Mouse (Mus musculus) frontal cortex, postnatal 10 days (tissue): Measurements from ENCODE around the gene Fam167b.

ENCODE experiments used
- DNase-seq, 2 experiments: peaks; one replicate each; pipeline ENCODE4 v3.0.0; 2022; ENCODE audit warnings: low spot score in 2 of 2, mixed read lengths in 1 of 2

Fam167b gene

GRCm38 (mm10) chr4:129608426-129609025 is 30.2 kb upstream of the Fam167b start:
- DNase-seq: peak in 1 of 2 experiments; percentile 77

GRCm38 (mm10) chr4:129600233-129601158 is 22.1 kb upstream of the Fam167b start, which contains the start of the genes Eif3i and Tmem234:
TSS of gene Eif3i (minus strand) at chr4:129600648.
TSS of gene Tmem234 (plus strand) at chr4:129600668.
- DNase-seq: peak; percentile 75 to 83

- no peak for DNase-seq
Observed at GRCm38 (mm10) chr4:129588865-129589264, 10.5 kb upstream of the Fam167b start.

DNA sequence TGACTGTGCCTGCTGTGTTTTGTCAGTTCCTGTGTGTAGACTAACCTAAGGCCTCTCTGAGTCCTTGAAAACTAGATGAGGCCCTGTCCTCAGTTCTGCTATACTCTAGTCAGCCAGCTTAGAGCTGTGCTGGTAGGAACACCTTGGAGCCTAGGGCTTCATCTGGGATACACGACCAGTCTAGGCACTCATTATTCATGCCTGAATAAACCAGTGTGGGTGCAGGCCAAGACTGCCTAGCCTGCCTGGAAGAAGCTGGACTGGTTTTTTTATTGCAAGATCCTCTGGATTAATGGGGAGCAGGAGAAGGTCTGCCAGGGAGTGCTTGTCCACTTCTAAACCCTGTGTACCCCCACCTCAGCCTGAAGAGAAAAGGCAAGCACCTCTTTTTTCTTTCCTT is 8.6 kb upstream of the Fam167b start:
- DNase-seq: no peak

DNA sequence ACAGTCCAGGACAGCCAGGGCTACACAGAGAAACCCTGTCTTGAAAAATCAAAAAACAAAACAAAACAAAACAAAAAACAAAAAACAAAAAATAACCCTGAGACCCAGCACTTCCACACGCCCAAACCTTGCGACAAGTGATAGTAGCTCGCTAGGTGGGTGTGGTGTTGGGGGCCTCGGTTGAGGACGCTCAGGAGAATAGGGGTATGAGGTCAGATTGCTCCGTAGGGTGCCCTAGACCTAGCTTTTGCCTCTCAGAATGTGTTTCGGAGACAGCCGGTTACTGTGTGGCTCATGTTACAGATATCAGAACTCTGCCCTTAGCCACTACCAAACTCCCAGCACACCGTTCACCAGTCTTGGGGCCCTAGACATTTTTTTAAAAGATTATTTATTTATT is 7.4 kb upstream of the Fam167b start:
- DNase-seq: no peak

- peak; percentile 69 to 73 for DNase-seq
Observed at GRCm38 (mm10) chr4:129584884-129585608, 6.7 kb upstream of the Fam167b start.

DNA sequence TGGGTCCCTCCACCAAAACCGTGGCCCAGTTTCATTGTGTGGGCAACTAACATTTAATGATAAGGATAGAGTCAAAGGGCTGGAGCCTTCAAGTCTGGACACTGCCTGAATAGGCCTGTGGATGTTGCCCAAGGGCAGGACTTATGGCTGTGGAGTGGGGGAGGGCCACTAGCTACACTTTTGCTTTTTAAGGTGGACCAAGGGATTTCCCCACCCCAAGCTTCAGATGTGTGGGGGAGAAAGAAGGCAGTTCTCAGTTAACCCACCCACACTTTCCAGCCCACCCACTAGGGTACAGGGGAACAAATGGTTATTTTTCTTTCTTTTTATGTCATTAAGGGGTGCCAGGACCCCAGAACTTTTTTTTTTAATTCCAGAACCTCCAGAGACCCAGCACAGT is 6.0 kb upstream of the Fam167b start:
- DNase-seq: no peak

DNA sequence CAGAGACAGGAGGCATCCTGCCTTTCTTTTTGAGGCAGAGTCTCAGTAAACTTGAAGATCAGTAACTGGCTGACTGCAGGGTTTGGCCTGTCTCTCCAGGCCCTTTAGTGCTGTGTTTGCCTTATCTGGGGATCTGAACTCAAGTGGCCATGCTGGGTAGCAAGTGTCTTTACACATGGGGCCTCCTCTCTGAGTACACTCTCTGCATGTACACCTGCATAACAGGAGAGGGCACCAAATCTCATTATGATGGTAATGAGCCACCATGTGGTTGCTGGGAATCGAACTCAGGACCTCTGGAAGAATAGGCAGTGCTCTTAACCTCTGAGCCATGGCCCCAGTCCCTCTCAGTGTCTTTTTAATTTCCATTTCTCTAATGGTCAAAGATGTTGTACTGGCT is 3.9 kb upstream of the Fam167b start:
- DNase-seq: no peak

GRCm38 (mm10) chr4:129580347-129580746 is 2.0 kb upstream of the Fam167b start:
- no peak for DNase-seq

GRCm38 (mm10) chr4:129577688-129578087 is 661 bp downstream of the Fam167b start:
- DNase-seq: no peak

DNA sequence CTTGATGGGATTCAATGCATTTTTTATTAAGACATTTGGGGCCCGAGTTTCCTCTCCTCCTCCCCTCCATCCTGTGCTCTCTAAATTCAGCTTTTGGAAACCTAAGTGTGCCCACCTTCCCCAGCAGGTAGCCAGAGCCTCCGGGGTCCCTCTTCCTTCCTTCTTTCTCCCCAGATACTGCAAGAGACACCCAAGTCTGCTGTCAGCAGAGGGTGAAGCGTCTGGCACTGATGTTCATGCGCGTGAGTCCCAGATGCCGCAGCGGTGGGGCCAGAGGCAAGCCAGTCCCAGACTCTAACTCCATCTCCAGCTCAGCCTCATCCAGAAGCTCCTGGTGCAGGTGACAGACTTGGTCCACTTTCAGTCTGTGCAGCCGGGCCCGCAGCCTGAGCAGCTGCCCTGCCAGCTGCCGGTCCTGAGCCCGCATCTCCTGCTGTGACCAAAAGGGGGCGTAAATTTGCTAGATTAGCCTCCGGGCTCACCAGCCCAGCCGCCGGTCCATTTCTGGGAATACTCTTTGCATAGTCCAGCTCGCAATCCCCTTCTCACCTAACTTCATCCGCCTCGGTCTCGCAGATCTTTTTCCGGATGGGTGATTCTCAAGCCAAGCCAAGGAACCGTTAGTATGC is 1.4 kb downstream of the Fam167b start:
- peak in 1 of 2 experiments; percentile 56 for DNase-seq

DNA sequence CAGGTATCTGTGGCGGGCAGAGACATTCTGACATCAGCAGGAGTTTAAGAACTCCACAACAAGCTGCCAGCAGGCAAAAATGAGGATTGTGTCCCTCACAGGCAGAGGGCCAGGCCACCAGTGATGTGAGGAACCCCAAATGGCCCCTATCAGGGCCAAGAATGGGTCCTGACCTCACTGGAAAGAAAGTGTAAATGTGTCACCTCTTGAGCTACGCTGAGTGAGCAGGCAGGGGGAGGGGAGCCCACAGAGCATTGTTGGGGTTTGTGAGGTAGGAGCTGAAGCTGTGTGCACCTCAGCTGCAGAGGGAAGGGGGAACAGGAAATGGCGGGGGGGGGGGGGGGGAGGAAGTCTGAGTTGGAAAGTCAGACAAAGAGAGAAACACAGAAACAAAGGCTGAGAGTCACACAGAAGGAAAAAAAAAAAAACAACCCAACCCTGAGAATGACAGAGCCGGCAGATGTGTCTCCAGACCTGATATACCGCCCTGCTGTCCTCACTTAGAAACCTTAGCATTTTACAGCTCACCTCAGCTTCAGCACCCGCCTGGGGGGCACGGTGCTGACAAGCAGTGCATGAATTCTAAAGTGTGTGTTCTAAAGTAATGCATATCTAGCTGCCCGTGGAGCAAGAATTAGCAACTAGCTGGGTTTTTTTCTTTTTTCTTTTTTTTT is 3.0 kb downstream of the Fam167b start:
- DNase-seq: no peak

- DNase-seq: no peak
Observed at GRCm38 (mm10) chr4:129573430-129573829, 4.9 kb downstream of the Fam167b start, which contains the start of gene Lck. TSS of gene Lck (minus strand) at chr4:129573641.

DNA sequence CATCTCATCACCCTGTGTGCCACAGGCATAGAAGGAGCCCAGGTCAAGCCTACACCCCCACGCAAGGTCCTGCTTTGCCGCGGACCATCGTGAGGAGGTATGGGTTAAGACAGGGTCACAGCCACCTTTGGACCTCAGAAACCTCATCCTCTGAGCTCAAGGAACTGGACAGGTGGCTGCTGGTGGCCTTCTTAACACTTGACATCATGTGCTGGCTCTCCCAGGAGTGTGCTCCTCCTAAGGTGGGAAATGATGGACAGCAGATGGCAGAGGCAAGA is 5.3 kb downstream of the Fam167b start:
- no peak for DNase-seq

DNA sequence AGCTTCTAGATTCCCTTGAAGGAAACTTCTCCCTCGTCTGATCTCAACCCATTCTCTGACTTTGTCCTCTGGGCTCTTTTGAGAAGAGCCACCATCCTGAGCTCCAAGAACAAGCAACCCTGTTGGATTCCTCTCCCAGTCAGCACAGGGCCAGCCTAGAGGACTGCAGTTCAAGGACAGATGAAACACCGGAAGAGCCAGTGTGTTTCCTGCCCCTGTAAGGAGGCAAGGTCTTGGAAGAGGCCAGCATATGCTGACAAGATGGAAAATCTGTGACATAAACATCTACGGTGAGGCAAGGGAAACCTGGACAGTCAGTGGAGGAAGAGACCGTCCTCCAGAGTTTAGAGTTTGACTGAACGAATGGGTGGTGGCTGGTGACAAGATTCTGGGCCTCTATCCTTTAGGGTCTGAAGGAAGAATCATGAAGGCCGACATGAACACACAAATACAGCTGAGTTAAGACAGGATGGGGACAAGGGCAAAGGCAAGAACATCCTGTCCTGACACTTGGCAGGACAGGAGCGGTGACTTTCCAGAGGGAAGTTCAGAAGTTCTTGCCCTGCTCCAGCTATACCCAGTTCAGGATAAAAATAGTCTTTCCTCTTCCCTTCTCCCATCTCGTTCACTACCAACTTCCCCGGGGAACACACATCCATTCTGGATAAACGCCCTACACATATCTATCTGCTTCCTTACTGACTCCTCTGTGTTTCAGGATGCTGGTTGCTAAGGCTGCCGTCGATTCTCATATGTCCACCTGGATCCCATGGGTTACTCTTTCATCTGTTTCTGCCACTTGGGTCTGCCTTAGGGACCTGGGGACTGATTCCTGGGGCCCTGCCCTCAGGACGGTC is 5.9 kb downstream of the Fam167b start:
- DNase-seq: no peak

DNA sequence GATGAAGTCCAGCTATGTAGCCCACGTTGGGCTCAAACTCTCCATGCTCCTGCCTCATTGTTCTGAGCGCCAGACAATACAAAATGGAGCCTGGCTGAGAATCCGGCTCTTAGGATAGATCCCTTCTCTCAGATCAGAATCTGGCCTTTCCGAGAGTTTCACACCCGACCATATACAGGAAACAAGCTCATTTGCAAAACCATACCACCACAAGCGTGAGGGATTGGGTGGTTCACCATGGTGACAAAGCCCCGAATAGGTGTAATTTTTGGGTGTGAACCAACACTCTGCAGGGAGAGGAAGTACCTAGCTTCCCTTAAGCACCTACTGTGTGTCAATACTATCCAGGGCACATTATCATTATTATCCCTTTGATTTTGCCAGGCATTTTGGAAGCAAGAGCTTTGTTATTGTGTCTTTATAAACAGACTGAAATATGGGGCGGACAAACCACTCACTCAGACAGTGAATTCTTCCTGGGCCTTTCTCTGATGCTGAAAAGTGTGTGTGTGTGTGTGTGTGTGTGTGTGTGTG is 6.7 kb downstream of the Fam167b start:
- no peak for DNase-seq

DNA sequence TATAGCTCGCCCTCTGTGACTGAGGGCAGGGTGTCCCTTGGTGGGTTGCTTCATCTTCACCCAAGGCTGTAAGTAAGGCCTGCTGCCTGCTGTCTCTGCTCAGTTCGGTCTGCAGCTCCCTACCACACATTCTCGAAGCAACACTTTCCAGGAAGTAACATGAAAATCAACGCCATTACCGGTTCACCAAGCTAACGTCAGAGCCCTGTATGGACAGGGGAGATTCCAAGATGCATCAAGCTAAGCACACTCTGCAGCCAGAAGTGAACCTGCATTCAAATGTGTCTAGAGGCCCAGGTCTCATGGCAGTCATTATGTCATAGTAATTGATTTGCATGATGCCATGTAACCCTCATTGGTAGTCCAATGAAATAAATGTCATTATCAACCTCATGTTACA is 8.3 kb downstream of the Fam167b start:
- DNase-seq: no peak

DNA sequence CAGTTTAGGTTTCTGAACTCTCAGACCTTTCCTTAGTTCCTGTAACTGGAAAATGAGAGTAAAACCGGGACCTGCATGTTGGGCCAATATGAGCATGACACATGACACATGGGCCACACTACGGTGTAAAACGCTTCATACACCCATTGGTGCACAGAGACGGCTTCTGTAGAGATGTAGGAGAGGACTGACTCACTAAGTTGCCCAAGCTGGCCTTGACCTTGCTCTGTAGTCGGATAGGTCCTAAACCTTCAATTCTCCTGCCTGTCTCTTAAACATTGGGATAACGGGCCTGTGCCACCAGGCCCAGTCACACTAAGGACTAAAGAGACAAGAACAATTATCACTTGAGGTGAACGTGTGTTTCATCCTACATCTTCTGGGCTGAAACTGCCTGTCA is 10.0 kb downstream of the Fam167b start:
- DNase-seq: no peak

- no peak for DNase-seq
Observed at GRCm38 (mm10) chr4:129565139-129565538, 13.2 kb downstream of the Fam167b start.

DNA sequence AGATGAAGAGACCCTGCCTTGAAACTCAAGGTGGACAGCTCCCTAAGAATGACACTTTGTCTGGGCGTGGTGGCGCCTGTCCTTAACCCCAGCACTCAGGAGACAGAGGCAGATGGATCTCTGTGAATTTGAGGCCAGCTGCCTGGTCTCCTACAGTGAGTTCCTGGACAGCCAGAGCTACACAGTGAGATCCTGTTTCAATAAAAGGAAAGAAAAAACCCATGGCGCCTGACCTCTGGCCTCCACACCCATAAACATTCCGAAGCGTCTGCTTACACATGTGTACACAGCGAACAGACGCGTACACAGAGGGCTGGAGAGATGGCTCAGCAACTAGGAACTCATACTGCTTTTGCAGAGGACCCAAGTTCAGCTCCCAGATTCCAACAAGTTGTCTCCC is 14.6 kb downstream of the Fam167b start:
- DNase-seq: no peak
